Mouse (Mus musculus) G1E (cell line): ENCODE measurements at regions not wholly inside any gene's neighbourhood (a gene's known extent, or its start where the extent isn't known, plus 50 kb on each side); places are given as distances from the start of the nearest gene placed in this dataset.

Source experiments
- GATA1 ChIP-seq: IDR thresholded peaks from 2 replicates; pipeline ENCODE4 v1.6.1; 2012; ENCODE audit warnings: borderline replicate concordance, low read length, inconsistent platforms, mixed read lengths
- TAL1 ChIP-seq: conservative IDR thresholded peaks from 2 replicates; pipeline ENCODE4 v1.6.1; 2012; ENCODE audit warnings: low read depth, low read length, inconsistent platforms, mixed read lengths

DNA sequence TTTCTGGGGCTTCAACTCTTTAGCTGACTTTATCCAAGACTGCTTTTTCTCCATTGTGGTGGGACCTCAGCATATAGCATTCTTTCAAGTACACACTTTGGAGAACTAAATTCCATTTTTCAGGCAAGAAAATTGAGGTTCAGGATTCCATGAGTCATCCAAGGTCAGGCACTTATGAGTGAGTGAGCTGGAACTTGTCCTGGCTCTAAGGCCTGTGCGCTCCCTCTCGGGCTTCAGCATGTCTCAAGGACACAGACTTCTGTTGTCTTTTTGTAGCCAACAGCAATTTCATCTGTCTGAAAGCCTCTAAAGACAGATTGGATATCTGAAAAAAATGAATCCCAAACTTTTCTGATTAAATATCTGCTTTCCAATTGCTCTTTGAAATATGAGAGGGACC, 769.1 kb upstream of the 4930452B06Rik start:
- TF ChIP-seq TAL1 = no peak
- no peak for TF ChIP-seq GATA1
